Mouse (Mus musculus): ENCODE measurements around the gene Flt3.

- TF ChIP-seq CTCF (IDR thresholded peaks at IDR 0.05; ENCODE audit: borderline replicate concordance, insufficient read depth, low read length) = no peak
- no peak for TF ChIP-seq POLR2A (IDR thresholded peaks at IDR 0.05; ENCODE audit: low read depth, low read length)
These were observed 95.8 kb downstream of the Flt3 start for GRCm38 (mm10) chr5:147304276-147305155.

Measured in embryonic fibroblast, embryonic 13.5 days (primary cell).